In genomic region chr10:121351692-121352290, GRCm38 (mm10) we compare ENCODE assay signal across 8 mouse cellular contexts. TPM values are rescaled to one million over a fixed set of nuclear protein-coding genes. Genes with fewer than 3 reads are reported as not detected.
DNase-seq lines count a peak whose midpoint lies in the region; ATAC-seq and TF ChIP-seq lines count a peak whose summit lies in the region.

No protein-coding gene starts in this region.

- no peaks in the 10 kb centered on the region for H3K36me3 ChIP-seq in kidney, adult 2 months (ENCODE audit: control insufficient read depth, insufficient read depth, low read length)
- no peaks in the 10 kb centered on the region for H3K36me3 ChIP-seq in embryonic facial prominence, embryonic 12.5 days
- no peaks in the 10 kb centered on the region for H3K36me3 ChIP-seq in hindbrain, embryonic 13.5 days
- H3K36me3 ChIP-seq in midbrain, embryonic 10.5 days: no peaks in the 10 kb centered on the region

- H3K27me3 ChIP-seq in kidney, adult 2 months (replicated peaks; ENCODE audit: control insufficient read depth, insufficient read depth, low read length): no peaks in the 10 kb centered on the region
- peaks cover 37% of the 10 kb centered on the region for H3K27me3 ChIP-seq in embryonic facial prominence, embryonic 12.5 days
- H3K27me3 ChIP-seq in hindbrain, embryonic 13.5 days: peaks cover 46% of the 10 kb centered on the region
- peaks cover 57% of the 10 kb centered on the region for H3K27me3 ChIP-seq in midbrain, embryonic 10.5 days (ENCODE audit: low read depth, poor library complexity, severe bottlenecking)

- H3K4me3 ChIP-seq in kidney, adult 2 months (ENCODE audit: insufficient read depth, low read depth, low read length): no peak overlapping the region
- peak overlapping the region; percentile 52 for H3K4me3 ChIP-seq in embryonic facial prominence, embryonic 12.5 days
- peak overlapping the region; percentile 52 for H3K4me3 ChIP-seq in hindbrain, embryonic 13.5 days
- peak overlapping the region; percentile 66 for H3K4me3 ChIP-seq in midbrain, embryonic 10.5 days

- DNase-seq in kidney, adult 2 months: peak; percentile 57
- DNase-seq in kidney, adult 9 months: no peak
- DNase-seq in midbrain, embryonic 10.5 days (ENCODE audit: low spot score): no peak
- DNase-seq in right cerebral cortex, postnatal 4 days: no peak
- no peak for DNase-seq in MN1 (ENCODE audit: low spot score)
- DNase-seq in layer of hippocampus, postnatal 25 days (ENCODE audit: extremely low spot score in 1 of 2, low spot score in 1 of 2): no peak

- TF ChIP-seq POLR2A in kidney, adult 2 months (IDR thresholded peaks at IDR 0.05; ENCODE audit: low read depth, low read length): no peak

- H3K9ac ChIP-seq in embryonic facial prominence, embryonic 12.5 days: no peak overlapping the region
- H3K9ac ChIP-seq in hindbrain, embryonic 13.5 days: no peak overlapping the region

- TF ChIP-seq CTCF in kidney, adult 2 months (conservative IDR thresholded peaks at IDR 0.05; ENCODE audit: insufficient read depth, insufficient read length, low read depth, low read length): no peak

- peak overlapping the region; percentile 92 for H3K4me2 ChIP-seq in embryonic facial prominence, embryonic 12.5 days (replicated peaks)
- peak overlapping the region; percentile 86 for H3K4me2 ChIP-seq in hindbrain, embryonic 13.5 days

- H3K4me1 ChIP-seq in kidney, adult 2 months (ENCODE audit: control insufficient read depth, insufficient read depth, low read length): peaks cover 5% of the 10 kb centered on the region; the same call in 1 of the 2 replicates
- H3K4me1 ChIP-seq in embryonic facial prominence, embryonic 12.5 days: peaks cover 15% of the 10 kb centered on the region
- H3K4me1 ChIP-seq in hindbrain, embryonic 13.5 days (replicated peaks): peaks cover 16% of the 10 kb centered on the region
- peaks cover 30% of the 10 kb centered on the region for H3K4me1 ChIP-seq in midbrain, embryonic 10.5 days

- 0 out of 2 replicates have a peak, but pooled peaks cover 4% of the 10 kb centered on the region for H3K9me3 ChIP-seq in embryonic facial prominence, embryonic 12.5 days
- H3K9me3 ChIP-seq in hindbrain, embryonic 13.5 days: 0 out of 2 replicates have a peak, but pooled peaks cover 5% of the 10 kb centered on the region
- peaks cover 4% of the 10 kb centered on the region; the same call in 1 of the 2 replicates for H3K9me3 ChIP-seq in midbrain, embryonic 10.5 days (replicated peaks)

- 33% methylated on average over 15 of the region's 15 CpGs for WGBS in kidney, adult 2 months
- 31% methylated on average over 15 of the region's 15 CpGs for WGBS in embryonic facial prominence, embryonic 12.5 days
- 37% methylated on average over 15 of the region's 15 CpGs for WGBS in hindbrain, embryonic 13.5 days
- WGBS in midbrain, embryonic 10.5 days: 43% methylated on average over 15 of the region's 15 CpGs

- no peak overlapping the region for H3K27ac ChIP-seq in kidney, adult 2 months (ENCODE audit: insufficient read depth, low read depth, low read length)
- H3K27ac ChIP-seq in embryonic facial prominence, embryonic 12.5 days: no peak overlapping the region
- no peak overlapping the region for H3K27ac ChIP-seq in hindbrain, embryonic 13.5 days
- H3K27ac ChIP-seq in midbrain, embryonic 10.5 days (replicated peaks): no peak overlapping the region

- ATAC-seq in embryonic facial prominence, embryonic 12.5 days (ENCODE audit: insufficient number of reproducible peaks, insufficient read depth, low FRiP score, low TSS enrichment): no peak
- ATAC-seq in hindbrain, embryonic 13.5 days (ENCODE audit: low FRiP score): no peak

RNA-seq across cellular contexts. Expression of gene Tbc1d30, which starts 0.7 kb away (rescaled TPM):
- polyA plus RNA-seq in kidney, adult 2 months (2012; rRNA removed): 1.0 and 1.2 TPM in 2 replicates
- 2.0 and 2.8 TPM in 2 replicates for polyA plus RNA-seq in embryonic facial prominence, embryonic 12.5 days (2016; fragmentation: Nextera tagmentation; extraction: Ambion mirVana)
- 12.6 and 13.6 TPM in 2 replicates for polyA plus RNA-seq in hindbrain, embryonic 13.5 days (2015; fragmentation: Nextera tagmentation; extraction: Ambion mirVana)
- 1.1 and 2.2 TPM in 2 replicates for polyA plus RNA-seq in midbrain, embryonic 10.5 days (2016; fragmentation: Nextera tagmentation; extraction: Ambion mirVana)
- 10 to 100 TPM; 40.7 to 41.3 TPM for total RNA-seq in layer of hippocampus, postnatal 25 days (2021)

RNA-seq across cellular contexts. Expression of gene Gns, which starts 13.1 kb away (rescaled TPM):
- 128 and 160 TPM in 2 replicates for polyA plus RNA-seq in kidney, adult 2 months (2012; rRNA removed)
- 53.4 and 55.6 TPM in 2 replicates for polyA plus RNA-seq in embryonic facial prominence, embryonic 12.5 days (2016; fragmentation: Nextera tagmentation; extraction: Ambion mirVana)
- polyA plus RNA-seq in hindbrain, embryonic 13.5 days (2015; fragmentation: Nextera tagmentation; extraction: Ambion mirVana): 41.3 and 42.6 TPM in 2 replicates
- polyA plus RNA-seq in midbrain, embryonic 10.5 days (2016; fragmentation: Nextera tagmentation; extraction: Ambion mirVana): 35.8 and 36.4 TPM in 2 replicates
- total RNA-seq in layer of hippocampus, postnatal 25 days (2021): 10 to 100 TPM; 74.7 to 78.3 TPM
